Mouse (Mus musculus): Measurements from ENCODE around the gene Tada1. TPM values are rescaled to one million over a fixed set of nuclear protein-coding genes. Genes with fewer than 3 reads are reported as not detected.

Gene Tada1
- polyA plus RNA-seq, 1 experiment = not detected

- Histone ChIP-seq H3K27ac (ENCODE audit: insufficient read depth, low read depth, low read length) (peak overlapping the region; percentile 84), H3K4me1 (ENCODE audit: control insufficient read depth, insufficient read depth, low read length) (peaks cover 10% of the 10 kb centered on the region; the same call in 1 of the 2 replicates), H3K4me3 (ENCODE audit: insufficient read depth, low read depth, low read length) (no peak overlapping the region)
- TF ChIP-seq CTCF (IDR thresholded peaks at IDR 0.05; ENCODE audit: insufficient read depth, low read depth, low read length) (no peak), POLR2A (IDR thresholded peaks at IDR 0.05; ENCODE audit: insufficient read depth, low read depth, low read length) (no peak)
- 56% methylated on average over 4 of the region's 4 CpGs for WGBS
Measured at GRCm38 (mm10) chr1:166394770-166395169, 15.9 kb downstream of the Tada1 start.

- H3K27ac ChIP-seq (ENCODE audit: insufficient read depth, low read depth, low read length) = peak overlapping the region; percentile 84
- H3K4me3 ChIP-seq (ENCODE audit: insufficient read depth, low read depth, low read length) = no peak overlapping the region
- peaks cover 10% of the 10 kb centered on the region; the same call in 1 of the 2 replicates for H3K4me1 ChIP-seq (ENCODE audit: control insufficient read depth, insufficient read depth, low read length)
- TF ChIP-seq POLR2A (IDR thresholded peaks at IDR 0.05; ENCODE audit: insufficient read depth, low read depth, low read length) = no peak
- no peak for TF ChIP-seq CTCF (IDR thresholded peaks at IDR 0.05; ENCODE audit: insufficient read depth, low read depth, low read length)
- 31% methylated on average over 5 of the region's 5 CpGs for WGBS
Measured at GRCm38 (mm10) chr1:166395661-166396060, 16.8 kb downstream of the Tada1 start.

GRCm38 (mm10) chr1:166396381-166396780 is 17.5 kb downstream of the Tada1 start:
- no peak overlapping the region for H3K4me3 ChIP-seq (ENCODE audit: insufficient read depth, low read depth, low read length)
- no peak for TF ChIP-seq CTCF (IDR thresholded peaks at IDR 0.05; ENCODE audit: insufficient read depth, low read depth, low read length)
- TF ChIP-seq POLR2A (IDR thresholded peaks at IDR 0.05; ENCODE audit: insufficient read depth, low read depth, low read length) = no peak
- 90% methylated on average over 6 of the region's 6 CpGs for WGBS

GRCm38 (mm10) chr1:166401455-166401854 is 22.6 kb downstream of the Tada1 start:
- no peak overlapping the region for H3K27ac ChIP-seq (ENCODE audit: insufficient read depth, low read depth, low read length)
- TF ChIP-seq CTCF (IDR thresholded peaks at IDR 0.05; ENCODE audit: insufficient read depth, low read depth, low read length) (no peak), POLR2A (IDR thresholded peaks at IDR 0.05; ENCODE audit: insufficient read depth, low read depth, low read length) (no peak)
- no peak overlapping the region for H3K4me3 ChIP-seq (ENCODE audit: insufficient read depth, low read depth, low read length)
- H3K4me1 ChIP-seq (ENCODE audit: control insufficient read depth, insufficient read depth, low read length) = peaks cover 10% of the 10 kb centered on the region; the same call in 1 of the 2 replicates

More at GRCm38 (mm10) chr1:166396381-166396780, 17.5 kb downstream of the Tada1 start:
- Histone ChIP-seq H3K4me1 (ENCODE audit: control insufficient read depth, insufficient read depth, low read length) (peaks cover 10% of the 10 kb centered on the region; the same call in 1 of the 2 replicates), H3K27ac (ENCODE audit: insufficient read depth, low read depth, low read length) (peak overlapping the region; percentile 68)

GRCm38 (mm10) chr1:166402003-166402402 is 23.1 kb downstream of the Tada1 start:
- no peak overlapping the region for H3K27ac ChIP-seq (ENCODE audit: insufficient read depth, low read depth, low read length)
- peaks cover 9% of the 10 kb centered on the region; the same call in 1 of the 2 replicates for H3K4me1 ChIP-seq (ENCODE audit: control insufficient read depth, insufficient read depth, low read length)
- no peak overlapping the region for H3K4me3 ChIP-seq (ENCODE audit: insufficient read depth, low read depth, low read length)
- TF ChIP-seq POLR2A (IDR thresholded peaks at IDR 0.05; ENCODE audit: insufficient read depth, low read depth, low read length) = no peak
- WGBS = 45% methylated on average over 4 of the region's 4 CpGs

GRCm38 (mm10) chr1:166403846-166404245 is 24.9 kb downstream of the Tada1 start:
- no peak for TF ChIP-seq CTCF (IDR thresholded peaks at IDR 0.05; ENCODE audit: insufficient read depth, low read depth, low read length)
- TF ChIP-seq POLR2A (IDR thresholded peaks at IDR 0.05; ENCODE audit: insufficient read depth, low read depth, low read length) = no peak
- H3K4me1 ChIP-seq (ENCODE audit: control insufficient read depth, insufficient read depth, low read length) = peaks cover 4% of the 10 kb centered on the region; the same call in 1 of the 2 replicates
- H3K4me3 ChIP-seq (ENCODE audit: insufficient read depth, low read depth, low read length) = no peak overlapping the region
- H3K27ac ChIP-seq (ENCODE audit: insufficient read depth, low read depth, low read length) = peak overlapping the region; percentile 60; the same call in 1 of the 2 replicates
- 54% methylated on average over 3 of the region's 3 CpGs for WGBS

- peaks cover 3% of the 10 kb centered on the region; the same call in 1 of the 2 replicates for H3K4me1 ChIP-seq (ENCODE audit: control insufficient read depth, insufficient read depth, low read length)
- TF ChIP-seq CTCF (IDR thresholded peaks at IDR 0.05; ENCODE audit: insufficient read depth, low read depth, low read length) (no peak), POLR2A (IDR thresholded peaks at IDR 0.05; ENCODE audit: insufficient read depth, low read depth, low read length) (no peak)
- peak overlapping the region; percentile 27; the same call in 1 of the 2 replicates for H3K27ac ChIP-seq (ENCODE audit: insufficient read depth, low read depth, low read length)
- under 1% methylated on average over 44 of the region's 45 CpGs for WGBS
- H3K4me3 ChIP-seq (ENCODE audit: insufficient read depth, low read depth, low read length) = peak overlapping the region; percentile 90
Measured at GRCm38 (mm10) chr1:166409177-166409700, 30.3 kb downstream of the Tada1 start.

- peak within 1 kb of the TSS; percentile 90 for H3K4me3 ChIP-seq (ENCODE audit: insufficient read depth, low read depth, low read length)
- H3K4me1 ChIP-seq (ENCODE audit: control insufficient read depth, insufficient read depth, low read length) = peaks cover 2% of the 10 kb centered on the region; the same call in 1 of the 2 replicates
- TF ChIP-seq CTCF (IDR thresholded peaks at IDR 0.05; ENCODE audit: insufficient read depth, low read depth, low read length) (no peak), POLR2A (IDR thresholded peaks at IDR 0.05; ENCODE audit: insufficient read depth, low read depth, low read length) (peak; percentile 85)
- WGBS = 1% methylated on average over 46 of the region's 49 CpGs
- H3K27ac ChIP-seq (ENCODE audit: insufficient read depth, low read depth, low read length) = peak within 1 kb of the TSS; percentile 60
Measured at GRCm38 (mm10) chr1:166409701-166410220, 30.9 kb downstream of the Tada1 start, which contains the start of gene Pogk. Pogk (minus strand) TSS chr1:166409863.

GRCm38 (mm10) chr1:166411541-166411940 is 32.6 kb downstream of the Tada1 start:
- TF ChIP-seq CTCF (IDR thresholded peaks at IDR 0.05; ENCODE audit: insufficient read depth, low read depth, low read length) = no peak
- no peak for TF ChIP-seq POLR2A (IDR thresholded peaks at IDR 0.05; ENCODE audit: insufficient read depth, low read depth, low read length)
- Histone ChIP-seq H3K4me1 (ENCODE audit: control insufficient read depth, insufficient read depth, low read length) (no peaks in the 10 kb centered on the region), H3K27ac (ENCODE audit: insufficient read depth, low read depth, low read length) (no peak overlapping the region), H3K4me3 (ENCODE audit: insufficient read depth, low read depth, low read length) (no peak overlapping the region)
- WGBS = 100% methylated on average over 1 of the region's 1 CpGs

Data from olfactory bulb, adult 2 months (tissue).